In the genomic region with DNA sequence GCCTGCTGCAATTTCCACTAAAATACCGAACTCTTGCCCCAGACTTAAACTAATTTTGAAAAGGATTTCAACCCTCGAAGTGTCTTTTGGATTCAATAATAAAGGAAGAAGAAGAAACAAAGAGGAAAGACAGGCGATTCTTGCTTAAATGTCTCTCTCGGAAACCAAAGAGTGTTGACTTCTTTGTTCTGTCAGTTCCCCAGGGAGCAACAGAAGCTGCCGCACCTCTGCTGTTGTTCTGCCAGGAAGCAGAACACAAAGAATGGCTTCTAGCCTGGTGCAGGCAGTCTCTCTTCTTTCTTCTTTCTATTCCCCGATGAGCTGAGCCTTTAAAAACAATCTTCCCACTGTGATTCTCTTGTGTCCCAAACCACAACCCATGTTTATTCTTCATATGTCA, we compare ENCODE assay signal across 11 mouse cellular contexts.
DNase-seq lines count a peak whose midpoint lies in the region; ATAC-seq lines count a peak whose summit lies in the region.
"Had no signal": no experiment of that assay in that cellular context is flagged by ENCODE, and none has a peak within 500 bp of the region (broad histone marks: within the 10 kb centered on the region; RNA-seq: fewer than 3 reads in every experiment).

No protein-coding gene starts in this region.

- no peak overlapping the region for H3K27ac ChIP-seq in heart, embryonic 11.5 days (ENCODE audit: low read depth, low read length)
- H3K27ac ChIP-seq in forebrain, embryonic 11.5 days (ENCODE audit: low read depth, low read length): 0 out of 2 replicates have a peak overlapping the region, but pooled peaks have one; percentile 1
- H3K27ac ChIP-seq: embryonic facial prominence, embryonic 15.5 days had no signal

- no peak overlapping the region for H3K4me3 ChIP-seq in heart, embryonic 11.5 days (ENCODE audit: low read depth, low read length)
- H3K4me3 ChIP-seq in forebrain, embryonic 11.5 days (ENCODE audit: low read depth, low read length): no peak overlapping the region
- H3K4me3 ChIP-seq: embryonic facial prominence, embryonic 15.5 days had no signal

- ATAC-seq in heart, embryonic 11.5 days (replicated peaks; ENCODE audit: insufficient number of reproducible peaks, low FRiP score, low TSS enrichment): no peak
- ATAC-seq in forebrain, embryonic 11.5 days (replicated peaks; ENCODE audit: low FRiP score): no peak; the same call in 1 of the 2 replicates

- no peaks in the 10 kb centered on the region for H3K36me3 ChIP-seq in heart, embryonic 11.5 days (ENCODE audit: control insufficient read depth, insufficient read depth, low read length)
- H3K36me3 ChIP-seq in forebrain, embryonic 11.5 days (ENCODE audit: control insufficient read depth, insufficient read depth, low read length): no peaks in the 10 kb centered on the region
- H3K36me3 ChIP-seq: embryonic facial prominence, embryonic 15.5 days had no signal

- H3K27me3 ChIP-seq in heart, embryonic 11.5 days (ENCODE audit: control insufficient read depth, insufficient read depth, low read length): no peaks in the 10 kb centered on the region
- no peaks in the 10 kb centered on the region for H3K27me3 ChIP-seq in forebrain, embryonic 11.5 days (ENCODE audit: control insufficient read depth, insufficient read depth, low read length)
- H3K27me3 ChIP-seq: embryonic facial prominence, embryonic 15.5 days had no signal

- H3K9ac ChIP-seq in heart, embryonic 11.5 days (ENCODE audit: low read depth, low read length): peak overlapping the region; percentile 22; the same call in 1 of the 2 replicates
- no peak overlapping the region for H3K9ac ChIP-seq in forebrain, embryonic 11.5 days (ENCODE audit: low read length)
- H3K9ac ChIP-seq: embryonic facial prominence, embryonic 15.5 days had no signal

- H3K9me3 ChIP-seq in heart, embryonic 11.5 days (replicated peaks; ENCODE audit: control insufficient read depth, low read length): no peaks in the 10 kb centered on the region
- H3K9me3 ChIP-seq in forebrain, embryonic 11.5 days (ENCODE audit: control insufficient read depth, low read length): no peaks in the 10 kb centered on the region
- H3K9me3 ChIP-seq: embryonic facial prominence, embryonic 15.5 days had no signal

- H3K4me1 ChIP-seq in heart, embryonic 11.5 days (ENCODE audit: control insufficient read depth, insufficient read depth, low read length): 0 out of 2 replicates have a peak, but pooled peaks cover 2% of the 10 kb centered on the region
- H3K4me1 ChIP-seq in forebrain, embryonic 11.5 days (replicated peaks; ENCODE audit: control insufficient read depth, insufficient read depth, low read length): 0 out of 2 replicates have a peak, but pooled peaks cover 3% of the 10 kb centered on the region
- H3K4me1 ChIP-seq: embryonic facial prominence, embryonic 15.5 days had no signal

- peak overlapping the region; percentile 24 for H3K4me2 ChIP-seq in heart, embryonic 11.5 days
- H3K4me2 ChIP-seq in forebrain, embryonic 11.5 days (ENCODE audit: low read depth, low read length, severe bottlenecking): no peak overlapping the region
- H3K4me2 ChIP-seq: embryonic facial prominence, embryonic 15.5 days had no signal

- 25% methylated on average over 6 of the region's 6 CpGs for WGBS in heart, embryonic 11.5 days (ENCODE audit: insufficient replicate concordance)
- 2% methylated on average over 6 of the region's 6 CpGs for WGBS in forebrain, embryonic 11.5 days

- no peak for DNase-seq in heart, adult 9 months (ENCODE audit: low spot score in 2 of 2)
- DNase-seq in forebrain, embryonic 11.5 days (ENCODE audit: low spot score): no peak
- DNase-seq in mesoderm, embryonic 11.5 days (ENCODE audit: low read depth, low spot score): peak; percentile 26
- DNase-seq in retina, postnatal 1 day: peak; percentile 21
- DNase-seq in left cerebral cortex, adult 11 months (ENCODE audit: low spot score): no peak
- DNase-seq in ovary, adult 18-20 months (ENCODE audit: low spot score): no peak
- DNase-seq in yolk sac, embryonic 10.5 days (ENCODE audit: low spot score): no peak
- DNase-seq: liver; lung, postnatal 4 days had no signal

Comparison
In these comparisons a context has a peak if more than half of its experiments do, and no peak if none do; other contexts are left out.
1. DNase-seq: peak in mesoderm, embryonic 11.5 days (single experiment) and retina, postnatal 1 day (single experiment); none in heart, adult 9 months (0 of 2), forebrain, embryonic 11.5 days (single experiment), left cerebral cortex, adult 11 months (single experiment), ovary, adult 18-20 months (single experiment) and yolk sac, embryonic 10.5 days (single experiment).